Mouse (Mus musculus) stomach, adult 2 months (tissue): ENCODE results near the gene Olfr671. TPM values are rescaled to one million over a fixed set of nuclear protein-coding genes. Genes with fewer than 3 reads are reported as not detected.

Experiments used
- polyA plus RNA-seq: library from polyadenylated mRNA; depleted of rRNA; stranded (reverse); fragments of >200 nt; gene quantifications from 2 replicates; pipeline ENCODE4 v1.2.3, GENCODE M21; 2012; rRNA removed

The Olfr671 gene
- not detected in 2 replicates for polyA plus RNA-seq

GRCm38 (mm10) chr7:104979026-104979425, at the start of gene Olfr671:
Olfr671 (minus strand) TSS chr7:104979126.

DNA sequence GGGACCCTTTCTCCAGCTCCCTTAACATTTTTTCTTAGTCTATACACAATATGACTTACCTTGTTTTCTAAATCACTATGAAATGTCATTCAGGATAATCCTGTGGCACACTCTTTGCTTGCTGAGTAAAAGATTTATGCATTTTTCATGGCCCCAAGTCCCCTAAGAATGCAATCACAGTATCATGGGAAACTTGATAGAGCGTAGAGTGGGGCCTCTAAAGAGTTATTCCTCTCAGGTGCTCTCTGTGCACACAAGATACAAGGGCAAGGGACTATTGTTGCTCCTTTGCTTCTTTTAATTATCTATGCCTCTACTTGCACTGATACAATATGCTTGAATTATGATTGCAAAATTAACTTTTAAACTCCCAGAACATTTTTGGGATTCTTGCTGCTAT, 49.4 kb upstream of the Olfr671 start, which contains the start of gene Olfr675:
Gene Olfr675 (minus strand): TSS at position 101 of the 400 bp plus-strand sequence.

GRCm38 (mm10) chr7:105001929-105002328, 23.0 kb upstream of the Olfr671 start, which contains the start of gene Olfr672:
Olfr672 (minus strand) TSS chr7:105002029.

GRCm38 (mm10) chr7:104962520-104962919, 16.4 kb downstream of the Olfr671 start, which contains the start of gene Olfr670:
Olfr670 (minus strand) TSS chr7:104962620.

DNA sequence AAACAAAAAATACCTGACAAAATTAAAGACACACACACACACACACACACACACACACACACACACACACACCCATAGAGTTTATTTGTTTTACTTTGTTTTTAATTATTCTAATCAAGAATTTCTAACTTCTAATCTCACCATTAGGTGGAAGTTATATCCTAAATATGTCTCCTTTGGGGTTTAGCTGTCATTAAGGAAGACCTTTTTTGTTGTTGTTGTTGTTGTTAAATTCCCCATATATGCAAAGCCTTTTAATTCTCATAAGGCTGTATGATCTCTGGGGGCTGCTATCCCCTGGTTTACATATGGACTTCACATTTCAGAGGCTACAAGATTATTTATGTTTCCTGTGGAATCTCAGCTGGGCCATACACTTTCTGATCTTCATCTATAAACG, 45.0 kb downstream of the Olfr671 start, which contains the start of gene Olfr669:
Gene Olfr669 (plus strand): TSS at position 301 of the 400 bp plus-strand sequence.

DNA sequence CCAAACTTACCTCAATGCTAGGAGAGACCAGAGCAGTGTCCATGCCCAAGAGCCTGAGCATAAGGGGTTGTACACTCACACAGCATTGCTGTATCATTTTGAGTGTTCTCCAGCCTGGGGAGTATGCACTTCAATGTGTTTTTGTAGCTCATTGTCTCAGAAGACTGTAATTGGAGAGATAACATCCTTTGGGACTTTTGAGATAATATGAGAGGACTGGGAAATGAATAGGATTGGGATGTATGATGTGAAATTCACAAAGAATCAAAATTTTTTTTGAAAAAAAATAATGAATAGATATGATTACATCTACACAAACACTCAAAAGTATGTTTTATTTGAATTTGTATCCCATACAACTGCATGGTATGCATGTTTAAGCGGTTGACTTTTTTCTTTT, 51.0 kb downstream of the Olfr671 start, which contains the start of gene Olfr668:
Gene Olfr668 (minus strand): TSS at position 101 of the 400 bp plus-strand sequence.

Other genes with a start within 250 kb of the Olfr671 start
- gene Usp17le, start 201.7 kb downstream of the Olfr671 start, polyA plus RNA-seq, result not detected in 2 replicates
- gene Usp17lb, start 136.5 kb downstream of the Olfr671 start, polyA plus RNA-seq, result not detected in 2 replicates
- not detected in 2 replicates for gene Usp17la, start 122.1 kb downstream of the Olfr671 start, polyA plus RNA-seq
- gene Olfr665, start 101.1 kb downstream of the Olfr671 start, polyA plus RNA-seq, result not detected in 2 replicates
- not detected in 2 replicates for gene Olfr666, start 83.2 kb downstream of the Olfr671 start, polyA plus RNA-seq
- not detected in 2 replicates for gene Olfr667, start 57.6 kb downstream of the Olfr671 start, polyA plus RNA-seq
- gene Olfr668, start 51.1 kb downstream of the Olfr671 start, polyA plus RNA-seq, result not detected in 2 replicates
- not detected in 2 replicates for gene Olfr669, start 44.9 kb downstream of the Olfr671 start, polyA plus RNA-seq
- gene Olfr670, start 16.5 kb downstream of the Olfr671 start, polyA plus RNA-seq, result not detected in 2 replicates
- not detected in 2 replicates for gene Olfr672, start 22.9 kb upstream of the Olfr671 start, polyA plus RNA-seq
- not detected in 2 replicates for gene Olfr675, start 49.3 kb upstream of the Olfr671 start, polyA plus RNA-seq
- not detected in 2 replicates for gene Olfr676, start 53.6 kb upstream of the Olfr671 start, polyA plus RNA-seq
- gene Olfr677, start 72.2 kb upstream of the Olfr671 start, polyA plus RNA-seq, result not detected in 2 replicates
- gene Olfr678, start 85.3 kb upstream of the Olfr671 start, polyA plus RNA-seq, result not detected in 2 replicates
- gene Olfr679, start 102.1 kb upstream of the Olfr671 start, polyA plus RNA-seq, result not detected in 2 replicates
- not detected in 2 replicates for gene Olfr680-ps1, start 113.7 kb upstream of the Olfr671 start, polyA plus RNA-seq
- not detected in 2 replicates for gene Olfr681, start 137.7 kb upstream of the Olfr671 start, polyA plus RNA-seq
- not detected in 2 replicates for gene Olfr683, start 167.9 kb upstream of the Olfr671 start, polyA plus RNA-seq
- not detected in 2 replicates for gene Olfr684, start 184.5 kb upstream of the Olfr671 start, polyA plus RNA-seq
- not detected in 2 replicates for gene Olfr685, start 206.9 kb upstream of the Olfr671 start, polyA plus RNA-seq
- gene Olfr686, start 228.4 kb upstream of the Olfr671 start, polyA plus RNA-seq, result not detected in 2 replicates